Mouse (Mus musculus) left cerebral cortex, adult 9 months (tissue): Measurements from ENCODE around the gene Atn1.
A peak's percentile ranks its signal among the peaks of the same experiment; 100 is the strongest.

Source experiments
- DNase-seq, 2 experiments: peaks; one replicate each; pipeline ENCODE4 v3.0.0; 2022; ENCODE audit warnings: low spot score in 2 of 2

Atn1 gene

DNA sequence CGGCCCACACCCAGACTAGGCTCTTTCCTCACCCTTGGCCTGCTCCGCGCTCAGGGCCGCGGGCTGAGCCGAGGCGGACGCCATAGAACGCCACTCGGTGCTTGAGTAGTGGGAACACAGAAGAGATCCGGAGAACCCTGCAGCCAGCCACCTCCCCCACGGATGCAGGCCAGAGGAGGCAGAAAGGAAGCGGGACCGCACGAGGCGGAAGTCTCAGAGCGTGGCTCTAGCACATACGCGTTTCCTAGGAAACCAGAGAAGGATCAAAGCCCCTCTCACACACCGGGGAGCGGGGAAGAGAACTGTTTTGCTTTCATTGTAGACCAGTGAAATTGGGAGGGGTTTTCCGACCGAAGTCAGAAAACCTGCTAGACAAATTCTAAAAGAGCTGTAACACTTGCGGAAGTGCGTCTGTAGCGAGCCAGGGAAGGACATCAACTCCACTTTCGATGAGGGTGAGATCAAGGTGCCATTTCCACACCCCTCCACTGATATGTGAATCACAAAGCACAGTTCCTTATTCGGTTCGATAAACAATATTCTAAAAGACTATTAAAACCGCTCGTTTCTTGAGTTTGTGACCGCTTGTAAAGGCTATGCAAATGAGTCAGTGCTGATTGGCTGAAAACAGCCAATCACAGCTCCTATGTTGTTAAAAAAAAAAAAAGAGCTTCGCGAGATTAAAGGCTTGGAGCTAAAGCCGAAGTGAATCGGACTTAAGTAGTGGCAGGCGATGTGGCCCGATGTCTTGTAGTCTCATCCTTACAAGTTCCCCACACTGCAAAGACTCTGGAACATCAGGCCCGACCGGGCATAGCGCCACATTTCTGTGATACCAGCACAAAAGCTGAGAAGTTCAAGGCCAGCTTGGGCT, 15.2 kb downstream of the Atn1 start, which contains the start of gene Grcc10:
Gene Grcc10 (minus strand): TSS at position 487 of the 874 bp plus-strand sequence.
- DNase-seq: peak; percentile 84 to 92

DNA sequence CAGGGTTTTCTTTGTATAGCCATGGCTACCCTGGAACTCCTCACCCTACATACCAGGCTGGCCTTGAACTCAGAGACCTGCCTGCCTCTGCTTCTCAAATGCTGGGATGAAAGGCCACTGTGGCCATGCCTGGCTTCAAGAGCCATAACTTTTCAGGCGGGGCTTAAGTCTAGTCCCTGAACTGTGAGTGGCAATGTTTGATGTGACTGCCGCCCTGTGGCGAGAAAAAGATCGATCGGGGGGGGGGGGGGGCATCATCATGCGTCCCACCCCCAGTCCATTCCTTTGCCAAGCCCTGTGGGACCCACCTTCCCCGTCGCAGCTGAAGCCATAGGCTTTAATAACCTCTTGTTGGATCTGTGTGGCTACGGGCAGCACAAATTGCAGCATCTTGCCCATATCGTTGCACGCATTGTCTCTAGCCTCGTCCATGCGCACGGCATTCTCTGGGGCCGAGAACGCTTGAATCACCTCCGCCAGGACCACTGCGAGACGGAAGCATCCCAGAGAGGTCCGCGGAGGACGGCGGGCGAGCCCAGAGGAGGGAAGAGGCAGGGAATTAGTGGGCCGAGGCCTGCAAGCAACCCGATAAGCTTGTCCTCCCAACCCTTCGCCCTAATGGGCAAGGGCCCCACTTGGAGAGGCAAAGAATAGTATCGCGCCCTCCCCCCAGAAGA, 16.0 kb downstream of the Atn1 start:
- DNase-seq: peak in 1 of 2 experiments; percentile 64

DNA sequence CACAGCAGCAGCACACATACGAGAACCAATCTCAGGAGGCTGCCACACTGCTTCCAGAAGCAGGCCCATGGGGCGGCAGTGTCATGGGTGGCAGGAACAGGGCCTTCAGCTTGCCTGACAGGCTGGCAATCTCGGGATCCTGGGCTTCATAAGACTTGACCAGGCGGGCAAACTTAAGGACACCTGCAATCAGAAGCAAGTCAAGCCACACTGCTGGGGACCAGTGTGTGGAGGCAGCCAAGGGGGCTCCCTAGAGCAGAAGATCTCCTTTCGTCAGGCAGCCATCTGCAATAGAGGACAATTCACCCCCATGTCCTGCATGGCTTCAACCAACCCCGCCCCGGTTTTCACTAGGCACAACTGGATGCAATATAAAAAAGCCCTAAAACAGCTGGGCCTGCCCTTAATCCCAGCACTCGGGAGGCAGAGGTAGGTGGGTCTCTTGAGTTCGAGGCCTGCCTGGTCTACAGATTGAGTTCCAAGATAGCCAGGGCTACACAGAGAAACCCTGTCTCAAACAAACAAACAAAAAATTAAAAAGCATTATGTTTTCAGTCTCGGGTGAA, 17.0 kb downstream of the Atn1 start:
- no peak for DNase-seq

DNA sequence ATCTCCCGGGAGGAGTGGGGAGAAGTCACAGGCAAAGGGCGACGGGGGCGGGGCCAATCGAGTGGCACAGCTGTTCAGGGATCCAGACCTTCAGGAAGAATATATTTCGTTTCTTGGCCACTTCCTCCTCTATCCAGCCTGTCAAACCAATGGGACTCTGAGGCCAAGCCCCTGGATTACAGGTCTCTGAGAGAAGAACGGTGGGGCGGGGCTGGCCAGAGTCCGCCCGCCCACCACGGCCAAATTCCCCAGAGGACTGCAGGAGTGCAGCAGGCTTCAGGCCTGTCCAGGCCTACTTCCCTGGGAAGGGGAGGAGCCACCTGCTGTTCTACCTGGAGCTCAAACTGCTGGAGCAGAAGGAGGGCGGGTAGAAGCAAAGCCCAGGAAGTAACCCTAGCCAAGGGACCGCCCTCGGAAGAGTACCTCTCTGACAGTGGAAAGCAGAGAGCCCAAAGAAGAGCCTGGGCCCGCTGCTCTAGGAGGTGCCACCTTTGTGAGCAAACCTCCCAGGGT, 17.8 kb downstream of the Atn1 start, which contains the start of gene Ptpn6:
Gene Ptpn6 (minus strand): TSS at position 204 of the 513 bp plus-strand sequence.
- DNase-seq: no peak

DNA sequence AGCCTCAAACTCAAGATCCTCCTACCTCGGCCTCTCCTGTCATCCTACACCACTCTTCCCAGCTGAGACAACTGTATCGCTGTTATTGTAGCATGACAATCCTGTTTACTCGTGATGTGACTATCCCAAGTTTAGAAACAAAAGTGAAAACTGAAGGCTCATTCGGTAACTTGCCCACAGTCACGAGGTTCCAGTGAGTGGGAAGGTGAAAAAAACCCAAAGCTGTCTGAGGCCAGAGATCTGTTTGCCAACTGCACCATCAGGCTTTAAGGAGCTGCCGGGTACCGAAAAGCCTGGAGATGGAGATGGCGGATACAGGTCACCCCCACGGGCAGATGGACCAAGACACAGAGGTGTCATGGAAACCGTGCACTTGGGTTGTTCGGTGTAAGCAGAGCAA, 19.3 kb downstream of the Atn1 start:
- DNase-seq: peak in 1 of 2 experiments; percentile 53

DNA sequence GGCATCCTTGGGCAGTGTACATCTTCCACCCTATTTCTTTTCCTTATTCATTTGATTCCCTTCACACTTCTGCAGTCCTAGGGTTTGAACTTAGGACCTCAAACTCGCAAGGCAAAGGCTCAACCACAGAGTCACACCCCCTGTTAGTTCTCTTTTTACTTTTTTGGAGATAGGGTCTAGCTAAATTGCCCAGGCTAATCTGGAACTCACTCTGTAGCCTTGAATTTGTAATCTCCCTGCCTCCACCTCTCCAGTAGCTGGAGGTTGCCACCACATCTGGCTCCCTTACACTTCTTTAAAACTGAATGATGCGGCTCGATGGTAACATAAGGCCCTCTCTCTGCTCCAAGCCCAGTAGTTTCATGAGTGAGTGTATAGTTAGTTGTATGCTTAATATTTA, 21.9 kb downstream of the Atn1 start:
- DNase-seq: no peak

DNA sequence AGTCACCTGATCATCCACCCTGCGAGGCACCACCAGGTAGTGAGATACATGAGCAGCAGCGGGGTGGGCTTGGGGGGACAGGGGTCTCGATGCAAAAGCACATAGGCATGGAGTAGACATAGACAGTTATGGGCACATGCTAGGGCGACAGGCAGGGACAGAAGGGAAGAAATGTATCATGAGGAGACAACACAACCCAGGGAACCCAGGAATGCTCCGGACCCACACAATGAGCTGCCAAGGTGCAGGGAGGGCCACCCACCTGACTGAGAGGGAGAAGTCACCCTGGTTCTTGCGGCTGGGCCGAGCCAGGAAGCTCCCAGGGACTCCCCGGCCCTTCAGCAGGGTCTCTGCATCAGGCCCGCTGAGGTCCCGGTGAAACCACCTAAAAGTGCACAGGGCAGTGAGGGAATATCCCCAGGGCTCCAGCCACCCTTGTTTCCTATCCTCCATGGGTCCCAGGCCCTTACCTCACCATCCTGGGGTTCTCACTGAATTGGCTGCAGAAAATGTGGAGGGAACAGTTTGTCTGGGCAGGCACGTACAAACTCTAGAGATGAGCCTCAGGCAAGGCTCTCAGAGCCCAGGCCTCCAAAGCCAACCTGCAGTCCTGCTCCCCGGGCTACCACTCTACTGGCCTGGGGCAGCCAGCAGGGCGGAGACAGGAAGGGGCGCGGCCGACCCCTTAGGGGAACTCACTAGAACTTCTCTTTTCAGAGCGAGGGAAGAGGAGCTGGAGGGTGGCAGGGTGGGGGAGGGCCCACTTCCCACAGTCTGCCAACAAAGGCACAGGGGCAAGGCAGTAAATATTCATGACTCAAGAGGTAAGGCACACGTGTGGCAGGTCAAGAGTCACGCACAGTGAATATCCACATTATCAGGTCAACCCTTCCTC, 23.6 kb downstream of the Atn1 start:
- DNase-seq: no peak

DNA sequence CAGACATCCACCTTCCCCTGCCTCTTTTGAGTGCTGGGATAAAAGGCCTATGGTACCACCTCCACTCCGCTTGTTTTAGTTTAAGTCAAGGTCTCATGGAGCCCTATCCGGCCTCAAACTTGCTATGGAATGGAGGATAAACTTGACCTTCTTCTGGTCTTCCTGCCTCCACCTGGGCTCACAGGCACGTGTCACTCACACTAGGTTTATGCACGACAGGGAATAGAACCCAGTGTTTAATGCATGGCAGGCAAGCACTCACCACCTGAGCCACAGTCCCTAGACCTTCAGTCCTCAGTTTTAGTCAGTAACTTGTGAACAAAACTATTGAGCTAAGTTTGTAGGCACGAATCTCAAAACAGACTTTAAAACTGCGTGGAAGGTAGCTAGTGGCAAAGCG, 25.3 kb downstream of the Atn1 start:
- DNase-seq: no peak

DNA sequence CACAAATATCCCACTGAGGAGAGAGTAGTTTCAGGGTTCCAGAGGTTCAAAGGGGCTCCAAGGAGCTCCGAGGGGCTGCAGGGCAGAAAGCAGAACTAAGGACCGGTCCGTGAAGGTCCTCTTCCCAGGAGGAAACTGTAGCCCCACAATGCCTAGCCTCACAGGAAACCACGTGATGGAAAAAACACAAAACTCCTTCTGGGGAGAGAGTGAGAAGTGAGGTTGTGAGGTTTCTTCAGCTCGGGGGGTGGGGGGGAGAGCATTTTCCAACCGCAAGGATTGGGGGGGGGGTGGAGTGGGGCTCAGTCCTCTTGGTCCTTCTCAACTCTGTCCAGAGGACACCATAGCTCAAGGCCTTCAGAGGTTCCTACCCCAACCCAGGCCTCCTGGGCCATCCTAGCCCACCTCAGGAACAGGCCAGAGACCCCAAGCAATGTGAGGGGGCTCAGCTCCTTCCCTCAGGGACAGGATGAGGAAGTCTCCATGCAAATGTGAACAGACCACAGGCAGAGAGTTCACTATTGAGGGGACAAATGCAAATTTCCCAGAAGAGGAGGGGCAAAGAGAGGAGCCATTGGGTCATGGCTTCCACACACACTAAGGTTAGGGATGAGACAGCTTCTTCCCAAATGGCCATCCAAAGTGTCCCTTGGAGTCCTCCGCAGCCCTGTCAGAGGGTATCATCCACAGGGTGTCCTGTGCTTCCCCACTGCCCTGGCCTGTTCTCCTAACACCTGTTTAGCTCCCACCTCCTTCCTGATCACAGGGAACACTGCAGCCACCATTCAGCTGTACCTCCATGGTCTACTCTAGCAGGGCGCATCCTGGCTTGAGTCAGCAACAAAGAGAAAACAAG, 26.2 kb downstream of the Atn1 start:
- DNase-seq: no peak

DNA sequence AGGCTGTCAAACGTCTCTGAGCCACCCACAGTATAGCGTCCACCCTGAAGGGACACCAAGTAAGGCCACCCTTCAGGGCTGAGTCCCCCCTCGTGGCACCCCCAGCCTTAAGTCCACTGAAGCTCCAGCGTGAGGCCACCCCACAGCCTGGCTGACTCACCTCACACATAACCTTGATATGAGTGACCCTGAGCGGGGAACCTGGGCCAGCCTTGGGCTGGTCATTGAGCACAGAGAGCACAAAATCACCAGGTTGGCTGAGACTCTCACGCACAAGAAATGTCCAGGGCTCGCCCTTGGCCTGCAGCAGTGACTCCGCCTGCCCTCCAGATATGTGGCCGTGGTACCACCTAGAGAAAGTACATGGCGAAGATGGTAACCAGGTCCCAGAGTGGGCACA, 27.7 kb downstream of the Atn1 start:
- no peak for DNase-seq

DNA sequence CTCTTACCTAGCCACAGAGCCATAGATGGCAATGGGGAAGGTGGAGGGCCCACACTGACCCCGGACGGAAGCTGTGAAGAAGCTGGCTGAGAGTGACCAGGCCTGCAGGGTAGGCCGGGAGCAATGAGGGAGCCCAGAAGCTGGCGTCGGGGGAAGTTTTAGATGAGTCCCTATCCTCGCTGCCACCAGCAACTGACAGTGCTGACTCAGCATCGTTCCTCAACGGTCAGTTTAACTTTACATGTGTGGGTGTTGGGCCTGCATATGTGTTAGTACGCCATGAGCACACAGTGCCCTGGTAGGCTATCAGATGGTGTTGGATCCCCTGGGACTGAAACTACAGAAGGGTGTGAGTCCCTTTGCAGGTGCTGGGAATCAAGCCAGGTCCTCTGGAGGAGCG, 31.9 kb downstream of the Atn1 start:
- no peak for DNase-seq

DNA sequence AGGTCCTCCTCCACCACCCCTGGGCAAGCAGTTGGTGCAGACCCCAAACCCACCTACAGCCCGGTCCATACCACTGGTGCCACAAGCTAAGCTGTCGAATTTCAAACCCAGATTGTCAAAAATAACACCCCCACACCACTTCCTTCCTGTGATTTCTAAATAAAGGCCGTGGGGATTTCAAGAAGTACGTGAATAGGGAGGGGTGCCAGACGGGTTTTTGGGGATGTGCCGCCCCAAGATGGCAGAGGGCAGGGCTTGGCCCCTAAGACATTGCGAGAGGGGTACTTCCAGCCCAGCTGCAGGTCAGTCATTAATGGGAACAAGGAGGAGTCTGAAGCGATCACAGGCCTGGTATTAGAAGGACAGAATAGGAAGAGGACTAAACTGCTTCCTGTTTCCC, 32.8 kb downstream of the Atn1 start:
- no peak for DNase-seq

DNA sequence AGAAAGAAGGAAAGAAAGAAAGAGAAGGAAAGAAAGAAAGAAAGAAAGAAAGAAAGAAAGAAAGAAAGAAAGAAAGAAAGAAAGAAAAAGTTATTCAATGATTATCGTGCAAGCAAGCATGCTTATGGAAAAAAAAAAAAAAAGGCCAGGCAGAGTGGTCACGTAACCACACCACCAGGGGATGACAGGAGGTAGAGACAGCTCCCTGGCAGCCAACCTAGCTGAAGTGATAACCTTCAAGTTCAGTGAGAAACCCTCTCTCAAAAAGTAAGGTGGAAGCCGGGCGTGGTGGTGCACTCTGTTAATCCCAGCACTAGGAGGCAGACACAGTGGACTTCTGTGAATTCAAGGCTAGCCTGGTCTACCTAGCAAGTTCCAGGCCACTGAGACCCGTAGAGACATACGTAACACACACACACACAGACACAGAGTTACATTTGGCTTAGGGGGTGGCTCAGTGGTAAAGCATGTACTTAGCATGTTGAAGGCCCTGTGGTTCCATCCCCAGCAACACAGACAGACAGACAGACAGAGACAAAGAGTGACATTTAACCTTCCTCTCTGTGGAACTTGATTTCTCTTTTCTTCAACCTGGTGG, 33.3 kb downstream of the Atn1 start:
- DNase-seq: no peak

DNA sequence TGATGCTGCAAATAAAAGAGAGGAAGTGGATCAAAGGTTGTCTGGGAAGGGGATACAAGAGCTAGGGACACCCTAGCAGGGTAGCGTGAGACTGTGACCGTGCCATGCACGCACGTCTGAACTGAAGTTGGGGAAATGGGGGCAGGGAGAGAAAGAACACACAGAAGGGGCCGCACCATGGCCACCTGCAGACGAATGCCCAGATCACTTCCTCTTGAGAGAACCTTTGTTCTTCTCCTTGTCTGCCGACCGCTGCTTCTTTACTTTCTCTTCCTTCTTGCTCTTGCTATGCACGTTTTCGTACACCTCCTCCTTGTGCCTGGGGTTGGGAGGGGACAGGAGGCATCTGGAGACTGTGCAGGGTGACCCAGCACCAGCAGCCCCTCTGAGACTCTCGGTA, 35.4 kb downstream of the Atn1 start:
- no peak for DNase-seq

DNA sequence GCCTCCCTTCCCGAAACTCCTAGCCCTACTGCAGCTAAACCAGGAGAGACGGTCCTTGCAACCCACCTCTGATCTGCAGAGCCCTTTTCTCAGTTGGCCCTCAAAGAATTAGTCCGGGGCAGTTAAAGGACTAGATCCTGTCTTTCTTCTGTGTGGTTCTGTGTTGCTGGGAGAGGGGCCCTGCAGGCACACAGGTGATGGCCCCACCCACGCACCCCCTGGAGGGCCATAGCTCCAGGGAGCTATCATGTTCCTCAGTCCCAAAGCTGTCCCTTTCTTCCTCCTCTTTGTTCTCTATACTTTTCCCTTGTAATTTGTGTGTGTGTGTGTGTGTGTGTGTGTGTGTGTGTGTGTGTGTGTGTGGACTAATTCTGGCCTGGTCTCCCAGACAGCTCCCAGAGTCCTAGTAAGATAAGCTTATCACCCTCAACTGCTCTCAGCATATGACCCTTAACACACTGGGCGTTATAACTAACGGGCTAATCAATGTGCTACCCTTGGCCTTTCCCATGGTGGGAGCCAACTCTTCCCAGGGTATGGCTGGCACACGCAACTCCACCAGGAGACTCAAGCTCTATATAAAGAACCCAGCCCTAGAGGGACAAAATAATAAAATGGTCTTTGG, 36.9 kb downstream of the Atn1 start:
- DNase-seq: no peak

DNA sequence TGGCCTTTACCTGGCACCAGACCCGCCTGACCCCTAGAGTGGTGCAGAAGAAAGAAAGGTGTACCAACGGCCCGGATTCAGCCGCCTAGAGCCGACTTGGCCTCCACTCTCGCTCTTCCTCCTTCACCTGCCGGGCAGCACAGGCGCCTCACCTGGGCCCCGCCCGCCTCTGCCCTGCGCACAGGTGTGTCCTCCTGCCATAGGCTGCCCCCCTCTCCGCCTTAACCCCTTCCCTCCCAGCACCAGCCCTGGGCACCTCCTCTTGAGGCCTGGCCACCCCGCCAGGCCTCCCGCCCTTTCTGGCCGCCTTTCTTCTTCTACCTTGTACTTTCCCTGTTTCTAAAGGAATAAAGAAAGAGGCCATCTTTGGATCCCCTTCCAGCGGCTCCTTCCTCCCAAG, 37.6 kb downstream of the Atn1 start:
- no peak for DNase-seq

DNA sequence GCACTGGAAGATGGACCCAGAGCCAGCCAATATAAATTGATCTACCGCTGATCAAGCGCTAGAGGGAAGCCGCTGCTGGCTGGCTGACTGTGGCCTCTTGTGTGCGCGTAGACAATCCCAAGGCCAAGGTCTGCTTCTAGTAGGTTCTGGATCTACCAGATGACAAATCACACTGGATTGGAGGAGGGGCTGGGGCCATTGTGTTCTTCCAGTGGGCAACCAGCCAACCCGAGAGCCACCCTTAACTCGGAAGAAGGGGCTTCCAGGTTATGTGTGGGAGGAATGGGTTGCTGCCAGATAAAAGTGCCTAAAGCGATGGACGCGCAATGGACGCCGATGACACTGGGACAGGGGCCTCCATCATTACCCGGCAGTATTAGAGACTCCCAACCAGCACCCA, 38.4 kb downstream of the Atn1 start:
- no peak for DNase-seq

DNA sequence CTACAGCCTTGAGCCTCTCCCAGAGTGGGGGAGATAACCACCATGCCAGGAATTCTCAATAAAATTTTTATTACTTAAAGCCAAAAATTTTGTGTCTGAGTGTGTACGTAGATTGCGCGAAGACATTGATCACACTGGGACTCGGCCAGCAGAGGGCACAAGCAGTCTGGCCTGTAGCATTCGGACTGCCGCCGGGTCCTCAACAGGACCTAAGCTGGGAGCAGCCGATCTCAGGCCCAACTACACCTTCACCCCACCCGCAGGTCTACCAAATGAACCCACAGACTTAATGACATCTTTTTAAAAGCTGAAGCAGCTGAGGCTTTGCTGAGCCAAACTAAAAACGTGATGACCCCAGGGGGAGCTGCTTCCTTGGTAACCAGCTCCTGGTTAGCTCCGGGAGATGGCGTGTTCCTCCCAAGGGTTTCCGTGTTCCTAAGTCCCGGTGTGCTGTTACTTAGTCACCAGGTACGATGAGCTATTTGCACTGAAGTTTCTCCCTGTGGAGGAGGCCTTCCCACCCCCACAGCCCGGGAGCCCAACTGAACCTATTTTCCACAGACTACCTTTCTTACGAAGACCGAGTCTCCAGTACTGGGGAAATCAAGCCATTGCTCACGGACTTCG, 39.3 kb downstream of the Atn1 start:
- DNase-seq: peak in 1 of 2 experiments; percentile 42

DNA sequence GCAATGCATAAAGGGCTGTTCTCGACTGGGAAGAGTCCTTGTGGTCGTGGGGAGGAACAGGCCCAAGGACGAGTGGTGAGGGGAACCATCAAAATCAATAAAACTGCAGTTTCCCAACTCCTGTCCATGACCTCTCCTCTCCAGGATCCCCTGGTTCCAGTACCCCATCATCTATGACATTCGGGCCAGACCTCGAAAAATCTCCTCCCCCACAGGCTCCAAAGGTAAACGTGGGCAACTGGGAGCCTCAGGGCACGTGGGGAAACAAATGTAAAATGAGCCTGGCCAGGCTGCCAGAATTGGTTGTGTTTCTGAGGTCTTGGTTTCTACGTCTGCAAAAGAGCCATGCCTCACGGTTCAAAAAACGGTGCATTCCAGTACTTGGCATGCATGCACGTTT, 43.4 kb downstream of the Atn1 start:
- no peak for DNase-seq
